Mouse (Mus musculus) layer of hippocampus, adult 2 months (tissue): ENCODE measurements around the gene Col11a2. TPM values are rescaled to one million over a fixed set of nuclear protein-coding genes. Genes with fewer than 3 reads are reported as not detected.

ENCODE experiments used
- DNase-seq, 2 experiments: peaks; one replicate each; pipeline ENCODE4 v3.0.0; 2022; ENCODE audit warnings: low spot score in 2 of 2
- H3K27ac ChIP-seq: fragments of 200-600 bp; 2 replicates; pipeline ENCODE4 v1.8.1; 2022
- H3K4me3 ChIP-seq: fragments of 200-600 bp; 2 replicates; pipeline ENCODE4 v1.8.1; 2022; ENCODE audit warnings: mild to moderate bottlenecking
- CTCF ChIP-seq: fragments of 200-600 bp; conservative IDR thresholded peaks from 2 replicates; pipeline ENCODE4 v1.8.1; 2022; ENCODE audit warnings: antibody characterized with exemption, mild to moderate bottlenecking, moderate library complexity
- total RNA-seq, 2 experiments: library from RNA; stranded (reverse); gene quantifications; 2 replicates each; pipeline ENCODE4 v1.2.3; 2021

Col11a2 gene
- total RNA-seq, 2 experiments from 2014 or later = 18.9 to 23.1 TPM

- Histone ChIP-seq H3K27ac (0 out of 2 replicates have a peak overlapping the region, but pooled peaks have one; percentile 21), H3K4me3 (no peak overlapping the region)
- DNase-seq = peak in 1 of 2 experiments; percentile 30
- TF ChIP-seq CTCF = no peak
Measured at GRCm38 (mm10) chr17:34088124-34088523, 48.9 kb downstream of the Col11a2 start.

GRCm38 (mm10) chr17:34090923-34091322 lies 51.7 kb downstream of the Col11a2 start:
- peak; percentile 65 for TF ChIP-seq CTCF
- DNase-seq = no peak
- Histone ChIP-seq H3K4me3 (no peak overlapping the region), H3K27ac (no peak overlapping the region)

- H3K4me3 ChIP-seq = no peak within 1 kb of the TSS
- no peak for DNase-seq
- TF ChIP-seq CTCF = no peak
- no peak within 1 kb of the TSS for H3K27ac ChIP-seq
Measured at GRCm38 (mm10) chr17:34092197-34092875, 53.1 kb downstream of the Col11a2 start, which contains the start of gene H2-Oa. H2-Oa (plus strand) TSS chr17:34092340.

- TF ChIP-seq CTCF = no peak
Measured at GRCm38 (mm10) chr17:34093199-34093874, 54.1 kb downstream of the Col11a2 start.

GRCm38 (mm10) chr17:34094283-34095035 lies 55.2 kb downstream of the Col11a2 start:
- no peak for TF ChIP-seq CTCF
- Histone ChIP-seq H3K4me3 (no peak overlapping the region), H3K27ac (no peak overlapping the region)
- no peak for DNase-seq

More at GRCm38 (mm10) chr17:34093199-34093874, 54.1 kb downstream of the Col11a2 start:
- no peak overlapping the region for H3K4me3 ChIP-seq
- no peak for DNase-seq
- no peak overlapping the region for H3K27ac ChIP-seq

- no peak for DNase-seq
- H3K4me3 ChIP-seq = no peak overlapping the region
- H3K27ac ChIP-seq = no peak overlapping the region
- no peak for TF ChIP-seq CTCF
Measured at GRCm38 (mm10) chr17:34096497-34097010, 57.3 kb downstream of the Col11a2 start.

GRCm38 (mm10) chr17:34097272-34097671 lies 58.0 kb downstream of the Col11a2 start:
- Histone ChIP-seq H3K27ac (no peak overlapping the region), H3K4me3 (no peak overlapping the region)
- DNase-seq = no peak
- no peak for TF ChIP-seq CTCF

GRCm38 (mm10) chr17:34098709-34099479 lies 59.7 kb downstream of the Col11a2 start:
- Histone ChIP-seq H3K4me3 (no peak overlapping the region), H3K27ac (no peak overlapping the region)
- TF ChIP-seq CTCF = no peak
- no peak for DNase-seq

GRCm38 (mm10) chr17:34099531-34099930 lies 60.3 kb downstream of the Col11a2 start:
- Histone ChIP-seq H3K4me3 (no peak overlapping the region), H3K27ac (no peak overlapping the region)
- no peak for DNase-seq
- TF ChIP-seq CTCF = no peak

GRCm38 (mm10) chr17:34101185-34101584 lies 61.9 kb downstream of the Col11a2 start:
- no peak overlapping the region for H3K27ac ChIP-seq
- no peak for TF ChIP-seq CTCF
- no peak overlapping the region for H3K4me3 ChIP-seq
- DNase-seq = no peak

- no peak overlapping the region for H3K27ac ChIP-seq
- DNase-seq = peak; percentile 72 to 95
- H3K4me3 ChIP-seq = peak overlapping the region; percentile 43
- TF ChIP-seq CTCF = peak; percentile 97
Measured at GRCm38 (mm10) chr17:34101604-34102032, 62.4 kb downstream of the Col11a2 start.

GRCm38 (mm10) chr17:34102831-34103230 lies 63.6 kb downstream of the Col11a2 start:
- no peak for DNase-seq
- Histone ChIP-seq H3K27ac (no peak overlapping the region), H3K4me3 (no peak overlapping the region)
- no peak for TF ChIP-seq CTCF
